Mouse (Mus musculus) neural tube, embryonic 13.5 days (tissue): ENCODE results near the gene Tfpi2. TPM values are rescaled to one million over a fixed set of nuclear protein-coding genes. Genes with fewer than 3 reads are reported as not detected.

Experiments
- polyA plus RNA-seq: library from polyadenylated mRNA; unstranded; fragments of >200 nt; fragmentation: Nextera tagmentation; extraction: Ambion mirVana; gene quantifications from 2 replicates; pipeline ENCODE4 v1.2.1, GENCODE M21; 2015

The Tfpi2 gene
- polyA plus RNA-seq, 1 experiment from 2014 or later = 0.17 TPM

Other genes starting within 250 kb of the Tfpi2 start
- 0.77 and 1.0 TPM in 2 replicates for gene Calcr, start 224.2 kb downstream of the Tfpi2 start, polyA plus RNA-seq
- not detected in 2 replicates for gene Gngt1, start 4.9 kb upstream of the Tfpi2 start, polyA plus RNA-seq
- 39.0 and 42.3 TPM in 2 replicates for gene Gng11, start 15.0 kb upstream of the Tfpi2 start, polyA plus RNA-seq
- gene Bet1, start 98.1 kb upstream of the Tfpi2 start, polyA plus RNA-seq = 40.3 and 40.8 TPM in 2 replicates